Mouse (Mus musculus): ENCODE results near the gene Kif11. TPM values are rescaled to one million over a fixed set of nuclear protein-coding genes. Genes with fewer than 3 reads are reported as not detected.

Gene Kif11
- polyA plus RNA-seq, 1 experiment from 2014 or later, result 78.1 TPM

DNA sequence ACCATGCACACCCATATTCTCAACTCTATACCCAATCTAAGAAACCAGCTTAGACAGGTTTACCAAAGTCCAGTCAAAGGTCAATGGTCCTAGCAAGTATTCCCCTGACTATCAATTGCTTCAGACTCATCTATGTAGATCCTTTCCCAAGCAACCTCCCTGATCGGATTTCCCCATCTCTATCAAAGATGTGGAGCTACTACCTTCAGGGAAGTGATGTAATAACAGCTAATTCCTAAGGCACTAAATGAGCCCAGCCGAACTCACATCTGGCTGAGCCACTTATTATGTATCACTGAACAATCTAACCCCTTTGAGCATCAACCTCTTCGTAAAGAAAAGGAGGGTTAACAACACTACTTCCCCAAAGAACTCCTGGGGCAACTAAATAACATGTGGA lies 23.4 kb upstream of the Kif11 start:
- no peak overlapping the region for H3K27ac ChIP-seq (replicated peaks)
- no peak overlapping the region for H3K9ac ChIP-seq (replicated peaks)
- 0 out of 2 replicates have a peak, but pooled peaks cover 9% of the 10 kb centered on the region for H3K36me3 ChIP-seq
- H3K9me3 ChIP-seq, result no peaks in the 10 kb centered on the region
- 0 out of 2 replicates have a peak, but pooled peaks cover 3% of the 10 kb centered on the region for H3K4me1 ChIP-seq
- WGBS, result 91% methylated on average over 3 of the region's 3 CpGs
- no peak for ATAC-seq (ENCODE audit: low FRiP score, low read depth)
- H3K4me3 ChIP-seq, result no peak overlapping the region
- no peaks in the 10 kb centered on the region for H3K27me3 ChIP-seq
- no peak overlapping the region for H3K4me2 ChIP-seq (replicated peaks)

DNA sequence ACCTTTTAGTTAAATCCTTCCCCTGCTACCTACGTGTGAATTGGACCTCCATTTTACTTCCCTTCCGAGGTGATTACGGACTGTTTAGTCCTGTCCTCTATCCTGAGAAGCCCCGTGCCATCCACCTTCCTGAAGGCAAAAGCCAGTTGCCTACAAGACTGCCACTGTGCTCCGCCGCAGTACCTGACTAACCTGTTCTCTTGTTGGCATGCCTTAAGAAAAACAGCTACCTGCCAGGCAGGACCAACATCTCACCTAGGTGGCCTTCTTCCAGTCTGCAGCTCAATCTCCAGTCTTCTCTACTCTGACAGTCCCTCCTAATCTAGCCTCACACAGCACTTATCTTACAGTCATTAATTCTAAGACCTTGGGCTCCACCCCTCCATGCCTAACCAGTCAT lies 22.9 kb upstream of the Kif11 start:
- ATAC-seq (ENCODE audit: low FRiP score, low read depth), result no peak

DNA sequence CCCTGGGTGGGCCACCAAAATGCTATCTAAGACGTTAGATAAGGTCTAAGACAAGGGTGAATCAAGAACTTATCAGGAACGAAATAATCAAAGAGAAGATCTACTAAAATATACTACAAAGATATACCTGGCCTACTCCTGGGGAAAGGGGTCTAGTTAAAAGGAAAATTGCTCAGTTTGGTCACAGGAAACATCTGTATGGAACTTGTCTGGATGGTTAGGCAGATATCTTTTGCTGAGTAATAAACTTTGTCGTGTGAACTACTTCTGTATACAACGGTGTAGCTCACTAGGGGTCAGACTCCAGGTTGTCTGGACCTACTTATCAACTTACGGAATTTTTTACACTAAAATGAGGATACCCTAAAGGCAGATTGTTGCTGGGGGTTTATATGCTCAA lies 16.2 kb upstream of the Kif11 start:
- Histone ChIP-seq H3K9ac (replicated peaks) (no peak overlapping the region), H3K27me3 (no peaks in the 10 kb centered on the region), H3K36me3 (no peaks in the 10 kb centered on the region), H3K27ac (replicated peaks) (no peak overlapping the region), H3K4me3 (no peak overlapping the region), H3K4me2 (replicated peaks) (no peak overlapping the region), H3K4me1 (0 out of 2 replicates have a peak, but pooled peaks cover 3% of the 10 kb centered on the region), H3K9me3 (no peaks in the 10 kb centered on the region)
- no peak for ATAC-seq (ENCODE audit: low FRiP score, low read depth)
- WGBS, result 79% methylated on average over 5 of the region's 5 CpGs

More for the DNA sequence above, 22.9 kb upstream of the Kif11 start:
- 95% methylated on average over 6 of the region's 6 CpGs for WGBS
- no peak overlapping the region for H3K4me3 ChIP-seq
- 0 out of 2 replicates have a peak, but pooled peaks cover 9% of the 10 kb centered on the region for H3K36me3 ChIP-seq
- no peak overlapping the region for H3K4me2 ChIP-seq (replicated peaks)
- H3K27me3 ChIP-seq, result no peaks in the 10 kb centered on the region
- H3K27ac ChIP-seq (replicated peaks), result no peak overlapping the region
- H3K9ac ChIP-seq (replicated peaks), result no peak overlapping the region
- H3K4me1 ChIP-seq, result 0 out of 2 replicates have a peak, but pooled peaks cover 3% of the 10 kb centered on the region
- no peaks in the 10 kb centered on the region for H3K9me3 ChIP-seq

DNA sequence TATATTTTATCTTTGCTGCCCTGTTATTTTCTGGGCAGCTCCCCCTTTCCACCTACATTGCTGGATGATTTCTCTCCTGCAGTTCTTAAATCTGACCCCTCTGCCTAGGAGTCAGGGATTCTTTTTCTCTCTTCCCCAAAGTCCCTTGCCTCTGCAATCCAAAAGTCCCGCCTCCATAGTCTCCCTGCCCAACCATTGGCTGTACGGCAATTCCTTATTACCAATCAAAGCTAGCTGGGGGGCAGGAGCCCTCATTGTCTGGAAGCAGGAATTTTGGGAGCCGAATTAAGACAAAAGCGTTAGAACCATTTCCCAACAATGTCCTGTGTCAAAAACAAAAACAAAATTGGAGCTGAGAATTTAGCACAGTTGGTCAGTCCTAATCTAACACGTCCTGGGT lies 13.7 kb upstream of the Kif11 start:
- no peak overlapping the region for H3K4me2 ChIP-seq (replicated peaks)
- no peak overlapping the region for H3K27ac ChIP-seq (replicated peaks)
- no peak for ATAC-seq (ENCODE audit: low FRiP score, low read depth)
- no peak overlapping the region for H3K4me3 ChIP-seq
- H3K27me3 ChIP-seq, result no peaks in the 10 kb centered on the region
- WGBS, result 30% methylated on average over 5 of the region's 5 CpGs
- no peaks in the 10 kb centered on the region for H3K36me3 ChIP-seq
- no peaks in the 10 kb centered on the region for H3K9me3 ChIP-seq
- H3K4me1 ChIP-seq, result no peaks in the 10 kb centered on the region
- no peak overlapping the region for H3K9ac ChIP-seq (replicated peaks)

DNA sequence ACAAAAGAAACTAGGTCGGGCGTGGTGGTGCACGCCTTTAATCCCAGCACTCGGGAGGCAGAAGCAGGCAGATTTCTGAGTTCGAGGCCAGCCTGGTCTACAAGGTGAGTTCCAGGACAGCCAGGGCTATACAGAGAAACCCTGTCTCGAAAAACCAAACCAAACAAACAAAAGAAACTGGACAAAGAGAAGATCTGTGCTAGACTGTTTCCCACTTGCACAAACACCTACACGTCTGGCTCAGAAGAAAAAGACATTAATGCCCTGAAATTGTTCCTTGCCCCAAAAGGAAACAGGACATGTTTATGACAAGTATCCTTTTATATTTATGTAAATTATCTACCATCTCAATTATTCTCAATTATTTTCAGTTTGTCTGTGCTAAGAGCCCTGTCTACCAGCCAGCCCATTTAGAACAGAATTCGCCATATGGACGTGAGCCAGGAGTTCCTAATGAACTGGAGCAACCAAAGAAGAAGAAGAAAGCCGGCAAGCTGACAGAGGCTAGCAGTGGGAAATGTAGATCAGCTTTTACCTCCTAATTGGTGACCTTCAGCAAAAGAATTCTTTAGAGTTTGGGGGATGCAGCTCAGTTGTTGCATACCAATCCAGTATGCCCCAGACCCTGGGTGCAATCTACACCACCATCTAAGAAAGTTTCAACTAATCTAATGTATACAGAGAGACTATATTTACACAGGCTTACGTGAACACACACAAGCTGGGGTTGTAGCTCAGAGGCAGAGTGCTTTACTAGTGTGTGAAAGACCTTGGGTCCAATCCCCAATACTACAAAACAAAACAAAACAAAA lies 12.9 kb upstream of the Kif11 start:
- H3K27ac ChIP-seq (replicated peaks), result no peak overlapping the region
- H3K4me1 ChIP-seq, result no peaks in the 10 kb centered on the region
- no peaks in the 10 kb centered on the region for H3K9me3 ChIP-seq
- WGBS, result 87% methylated on average over 11 of the region's 11 CpGs
- no peak for ATAC-seq (ENCODE audit: low FRiP score, low read depth)
- H3K4me3 ChIP-seq, result no peak overlapping the region
- H3K36me3 ChIP-seq, result no peaks in the 10 kb centered on the region
- H3K4me2 ChIP-seq (replicated peaks), result no peak overlapping the region
- no peaks in the 10 kb centered on the region for H3K27me3 ChIP-seq
- H3K9ac ChIP-seq (replicated peaks), result no peak overlapping the region

DNA sequence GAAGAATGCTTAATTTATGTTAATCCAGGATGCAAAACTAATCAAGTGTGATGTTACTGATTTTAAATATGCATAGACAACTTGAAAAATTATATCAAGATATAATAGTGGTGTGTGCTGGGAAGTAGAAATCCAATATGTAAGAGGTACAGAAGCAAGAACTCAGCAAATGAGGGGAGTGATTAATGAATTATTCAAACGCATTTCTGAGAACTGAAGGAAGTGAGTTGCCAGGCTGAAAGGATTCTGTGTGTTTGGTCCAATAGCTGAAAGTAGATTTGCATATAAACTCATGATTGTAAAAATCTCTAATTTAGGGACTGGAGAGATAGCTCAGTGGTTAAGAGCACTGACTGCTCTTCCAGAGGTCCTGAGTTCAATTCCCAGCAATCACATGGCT lies 7.2 kb upstream of the Kif11 start:
- no peaks in the 10 kb centered on the region for H3K36me3 ChIP-seq
- WGBS, result 76% methylated on average over 1 of the region's 1 CpGs
- no peak overlapping the region for H3K9ac ChIP-seq (replicated peaks)
- H3K27ac ChIP-seq (replicated peaks), result no peak overlapping the region
- H3K9me3 ChIP-seq, result no peaks in the 10 kb centered on the region
- no peaks in the 10 kb centered on the region for H3K4me1 ChIP-seq
- no peak overlapping the region for H3K4me3 ChIP-seq
- H3K27me3 ChIP-seq, result no peaks in the 10 kb centered on the region
- H3K4me2 ChIP-seq (replicated peaks), result no peak overlapping the region
- no peak for ATAC-seq (ENCODE audit: low FRiP score, low read depth)

DNA sequence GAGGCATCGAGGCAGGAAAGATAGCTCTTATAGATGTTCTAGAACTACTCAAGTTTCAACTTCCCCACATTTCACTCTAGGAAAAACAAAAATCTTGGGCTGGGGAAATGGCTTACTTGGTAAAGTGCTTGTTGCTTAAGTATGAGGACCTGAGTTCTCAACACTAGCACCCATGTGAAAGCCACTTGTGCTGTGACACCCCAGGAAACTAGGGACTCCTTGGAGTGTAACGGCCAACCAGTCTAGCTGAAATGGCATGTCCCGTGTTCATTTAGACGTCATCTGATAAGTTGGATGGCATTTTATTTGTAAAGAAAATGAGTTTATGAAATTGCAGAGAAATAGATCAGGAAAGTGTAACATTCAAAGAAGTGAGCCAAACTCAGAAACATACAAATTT lies 6.3 kb upstream of the Kif11 start:
- no peak overlapping the region for H3K4me2 ChIP-seq (replicated peaks)
- H3K4me1 ChIP-seq, result no peaks in the 10 kb centered on the region
- no peaks in the 10 kb centered on the region for H3K36me3 ChIP-seq
- H3K4me3 ChIP-seq, result no peak overlapping the region
- H3K9ac ChIP-seq (replicated peaks), result no peak overlapping the region
- H3K27ac ChIP-seq (replicated peaks), result no peak overlapping the region
- no peaks in the 10 kb centered on the region for H3K9me3 ChIP-seq
- 89% methylated on average over 4 of the region's 4 CpGs for WGBS
- H3K27me3 ChIP-seq, result no peaks in the 10 kb centered on the region
- ATAC-seq (ENCODE audit: low FRiP score, low read depth), result no peak

DNA sequence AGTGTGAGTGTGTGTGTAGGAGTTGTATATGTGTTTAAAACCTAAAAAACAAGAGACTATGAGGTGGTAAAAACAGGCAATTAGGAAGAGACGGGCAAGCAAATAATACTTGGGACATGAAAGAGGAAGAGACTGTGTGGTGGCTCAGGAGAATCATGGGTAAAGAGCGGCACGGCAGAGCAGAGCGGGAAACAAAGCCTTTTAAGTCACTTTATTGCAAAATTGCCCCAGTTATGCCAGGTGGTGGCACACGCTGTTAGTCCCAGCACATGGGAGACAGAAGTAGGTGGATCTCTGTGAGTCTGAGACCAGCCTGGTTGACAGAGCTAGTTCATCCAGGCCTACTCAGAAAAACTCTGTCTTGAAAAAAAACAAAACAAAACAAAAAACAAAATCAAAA lies 5.8 kb upstream of the Kif11 start:
- no peak for ATAC-seq (ENCODE audit: low FRiP score, low read depth)
- H3K4me1 ChIP-seq, result peaks cover 3% of the 10 kb centered on the region; the same call in 1 of the 2 replicates
- H3K27me3 ChIP-seq, result no peaks in the 10 kb centered on the region
- no peak overlapping the region for H3K4me3 ChIP-seq
- no peak overlapping the region for H3K9ac ChIP-seq (replicated peaks)
- no peaks in the 10 kb centered on the region for H3K36me3 ChIP-seq
- WGBS, result 86% methylated on average over 5 of the region's 5 CpGs
- no peak overlapping the region for H3K4me2 ChIP-seq (replicated peaks)
- H3K9me3 ChIP-seq, result no peaks in the 10 kb centered on the region
- H3K27ac ChIP-seq (replicated peaks), result no peak overlapping the region

DNA sequence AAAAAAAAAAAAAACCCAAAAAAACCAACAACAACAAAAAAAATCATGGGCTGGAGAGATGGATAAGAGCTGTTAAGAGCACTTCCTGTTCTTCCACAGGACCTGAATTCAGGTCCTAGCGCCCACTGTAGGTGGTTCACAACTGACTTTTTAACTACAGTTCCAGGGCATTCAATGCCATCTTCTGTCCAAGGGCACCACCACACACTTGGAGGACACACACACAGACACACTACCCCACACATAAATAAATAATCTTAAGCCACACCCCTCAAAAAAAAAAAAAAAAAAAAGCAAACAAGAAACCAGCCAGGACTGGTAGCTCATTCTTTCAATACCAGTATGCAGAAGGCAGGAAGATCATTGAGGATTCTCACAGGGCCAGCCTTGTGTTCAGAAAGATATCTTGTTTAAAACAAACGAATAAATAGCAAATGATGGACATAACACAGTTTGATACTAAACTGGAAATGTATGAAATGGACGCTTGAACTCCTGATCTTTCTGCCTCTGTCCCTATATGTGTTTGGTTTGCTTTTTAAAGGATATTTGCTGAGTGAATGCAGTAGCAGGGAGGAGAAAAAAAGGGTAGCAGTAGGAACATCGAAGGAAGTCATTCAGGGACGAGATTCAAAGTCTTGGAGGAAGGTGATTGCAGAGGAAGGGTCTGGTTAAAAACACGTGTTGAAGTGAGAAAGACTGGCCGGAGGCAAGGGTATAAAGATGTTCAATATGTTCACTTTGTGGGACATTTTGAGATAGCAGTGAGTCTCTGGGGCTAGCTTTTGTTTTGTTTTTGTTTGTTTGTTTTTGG lies 1.1 kb upstream of the Kif11 start:
- WGBS, result 23% methylated on average over 7 of the region's 7 CpGs
- H3K27ac ChIP-seq (replicated peaks), result peak overlapping the region; percentile 96

DNA sequence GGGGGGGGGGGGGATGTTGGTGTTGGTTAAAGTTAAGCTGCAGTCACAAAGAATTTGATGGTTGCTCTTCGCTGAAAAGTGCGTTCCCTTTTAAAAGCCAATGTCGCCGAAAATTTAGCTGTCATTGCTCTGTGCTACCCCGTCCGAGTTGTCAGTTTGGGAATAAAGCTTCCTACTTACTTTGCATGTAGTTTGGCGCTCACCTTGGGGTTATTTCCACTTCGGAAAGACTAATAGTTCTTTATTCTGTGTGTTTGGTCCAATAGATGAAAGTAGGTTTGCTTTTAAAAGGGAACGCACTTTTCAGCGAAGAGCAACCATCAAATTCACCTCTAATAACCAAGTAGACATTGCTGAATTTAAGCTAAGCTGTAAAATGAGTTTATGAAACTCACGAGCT lies 638 bp downstream of the Kif11 start:
- Histone ChIP-seq H3K4me3 (peak overlapping the region; percentile 94), H3K27ac (replicated peaks) (no peak overlapping the region), H3K9ac (replicated peaks) (peak overlapping the region; percentile 68), H3K4me1 (peaks cover 31% of the 10 kb centered on the region), H3K36me3 (no peaks in the 10 kb centered on the region), H3K27me3 (no peaks in the 10 kb centered on the region), H3K9me3 (no peaks in the 10 kb centered on the region), H3K4me2 (replicated peaks) (peak overlapping the region; percentile 56)
- 3% methylated on average over 11 of the region's 11 CpGs for WGBS
- ATAC-seq (ENCODE audit: low FRiP score, low read depth), result no peak

More for the DNA sequence above, 1.1 kb upstream of the Kif11 start:
- Histone ChIP-seq H3K9me3 (no peaks in the 10 kb centered on the region), H3K4me2 (replicated peaks) (peak overlapping the region; percentile 56), H3K9ac (replicated peaks) (peak overlapping the region; percentile 78), H3K4me3 (peak overlapping the region; percentile 94), H3K27me3 (no peaks in the 10 kb centered on the region), H3K4me1 (peaks cover 24% of the 10 kb centered on the region), H3K36me3 (no peaks in the 10 kb centered on the region)
- no peak for ATAC-seq (ENCODE audit: low FRiP score, low read depth)

DNA sequence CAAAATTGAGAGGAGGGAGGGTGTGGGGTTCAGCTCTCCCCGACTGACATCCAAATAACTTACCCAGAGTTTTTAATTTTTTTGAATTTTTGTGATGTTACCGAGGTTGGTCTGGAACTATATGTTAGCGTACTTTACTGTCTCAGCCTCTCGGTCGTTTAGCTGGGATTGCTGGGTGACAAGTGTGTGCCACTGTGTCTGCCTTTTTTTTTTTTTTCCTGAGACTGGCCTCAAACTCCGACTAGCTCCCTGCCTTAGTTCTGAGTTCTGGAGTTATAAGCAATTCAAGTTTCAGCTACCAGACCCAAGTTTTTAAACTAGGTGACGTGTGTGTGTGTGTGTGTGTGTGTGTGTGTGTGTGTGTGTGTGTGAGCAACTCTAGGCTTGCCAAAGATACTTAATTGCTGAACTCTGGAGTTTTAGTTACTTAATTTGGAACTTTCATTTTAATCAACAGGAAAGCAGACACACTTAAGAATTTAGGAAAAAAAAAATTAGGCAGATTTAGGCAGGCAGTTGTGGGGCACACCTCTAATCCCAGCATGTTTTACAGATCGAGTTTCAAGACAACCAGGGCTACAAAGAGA lies 1.3 kb downstream of the Kif11 start:
- Histone ChIP-seq H3K9me3 (no peaks in the 10 kb centered on the region), H3K4me3 (peak overlapping the region; percentile 94), H3K4me1 (peaks cover 31% of the 10 kb centered on the region), H3K27ac (replicated peaks) (no peak overlapping the region), H3K27me3 (no peaks in the 10 kb centered on the region), H3K36me3 (no peaks in the 10 kb centered on the region), H3K4me2 (replicated peaks) (peak overlapping the region; percentile 56), H3K9ac (replicated peaks) (peak overlapping the region; percentile 68)
- WGBS, result 32% methylated on average over 8 of the region's 8 CpGs
- ATAC-seq (ENCODE audit: low FRiP score, low read depth), result no peak

DNA sequence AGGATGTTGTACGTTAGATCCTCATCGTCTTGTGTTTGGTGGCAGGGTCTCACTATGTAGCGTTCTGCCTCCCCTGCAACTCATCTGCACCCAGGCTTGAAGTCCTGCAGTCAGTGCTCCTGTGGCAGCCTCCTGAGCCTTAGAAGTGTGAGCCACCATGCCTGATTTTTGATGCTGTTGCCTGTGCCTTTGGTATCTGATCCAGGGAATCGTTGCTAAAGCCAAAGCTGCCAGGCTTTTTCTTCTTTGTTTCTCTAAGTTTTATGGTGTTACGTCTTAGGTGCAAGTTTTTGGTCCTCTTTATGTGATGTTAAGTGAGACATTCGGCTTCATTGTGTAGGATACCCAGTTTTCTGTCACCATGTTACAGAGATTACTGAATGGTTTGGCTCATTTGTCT lies 2.6 kb downstream of the Kif11 start:
- H3K9me3 ChIP-seq, result no peaks in the 10 kb centered on the region
- WGBS, result 85% methylated on average over 6 of the region's 6 CpGs
- peaks cover 31% of the 10 kb centered on the region for H3K4me1 ChIP-seq
- ATAC-seq (ENCODE audit: low FRiP score, low read depth), result no peak
- peak overlapping the region; percentile 17; the same call in 1 of the 2 replicates for H3K4me3 ChIP-seq
- H3K4me2 ChIP-seq (replicated peaks), result peak overlapping the region; percentile 22
- no peaks in the 10 kb centered on the region for H3K36me3 ChIP-seq
- no peaks in the 10 kb centered on the region for H3K27me3 ChIP-seq
- H3K9ac ChIP-seq (replicated peaks), result no peak overlapping the region
- H3K27ac ChIP-seq (replicated peaks), result no peak overlapping the region
